Mouse (Mus musculus) liver, embryonic 12.5 days (tissue): ENCODE measurements at regions not wholly inside any gene's neighbourhood (a gene's known extent, or its start where the extent isn't known, plus 50 kb on each side); places are given as distances from the start of the nearest gene placed in this dataset.

Experiments used
- ATAC-seq: fragments of 200-750 bp; cut with Nextera tagmentation; 2 replicates; pipeline ENCODE4 v1.8.0; 2017; ENCODE audit warnings: moderate number of reproducible peaks, mild to moderate bottlenecking, moderate library complexity
- H3K27ac ChIP-seq: fragments of 300-500 bp; sonication (generic); 2 replicates; pipeline ENCODE4 v1.5.1; 2016; ENCODE audit warnings: mild to moderate bottlenecking
- H3K27me3 ChIP-seq: fragments of 300-500 bp; sonication (generic); replicated peaks from 2 replicates; pipeline ENCODE4 v1.6.1; 2016; ENCODE audit warnings: mild to moderate bottlenecking, moderate library complexity
- H3K36me3 ChIP-seq: fragments of 300-500 bp; sonication (generic); 2 replicates; pipeline ENCODE4 v1.6.1; 2016; ENCODE audit warnings: mild to moderate bottlenecking, moderate library complexity
- H3K4me1 ChIP-seq: fragments of 300-500 bp; sonication (generic); 2 replicates; pipeline ENCODE4 v1.6.1; 2016
- H3K4me2 ChIP-seq: fragments of 300-500 bp; sonication (generic); 2 replicates; pipeline ENCODE4 v1.6.1; 2016; ENCODE audit warnings: mild to moderate bottlenecking, moderate library complexity
- H3K4me3 ChIP-seq: fragments of 300-500 bp; sonication (generic); 2 replicates; pipeline ENCODE4 v1.5.1; 2016; ENCODE audit warnings: mild to moderate bottlenecking, moderate library complexity
- H3K9ac ChIP-seq: fragments of 300-500 bp; sonication (generic); 2 replicates; pipeline ENCODE4 v1.6.1; 2016; ENCODE audit warnings: mild to moderate bottlenecking, moderate library complexity
- H3K9me3 ChIP-seq: fragments of 300-500 bp; sonication (generic); replicated peaks from 2 replicates; pipeline ENCODE4 v1.6.1; 2016; ENCODE audit warnings: mild to moderate bottlenecking, moderate library complexity
- WGBS: fragments of 180-500 bp; shearing (Covaris S2); methylation state at CpG from one replicate; pipeline ENCODE4 v1.1.7; 2016; ENCODE audit not compliant: insufficient replicate concordance; 5-methylcytosine and 5-hydroxymethylcytosine counted together

DNA sequence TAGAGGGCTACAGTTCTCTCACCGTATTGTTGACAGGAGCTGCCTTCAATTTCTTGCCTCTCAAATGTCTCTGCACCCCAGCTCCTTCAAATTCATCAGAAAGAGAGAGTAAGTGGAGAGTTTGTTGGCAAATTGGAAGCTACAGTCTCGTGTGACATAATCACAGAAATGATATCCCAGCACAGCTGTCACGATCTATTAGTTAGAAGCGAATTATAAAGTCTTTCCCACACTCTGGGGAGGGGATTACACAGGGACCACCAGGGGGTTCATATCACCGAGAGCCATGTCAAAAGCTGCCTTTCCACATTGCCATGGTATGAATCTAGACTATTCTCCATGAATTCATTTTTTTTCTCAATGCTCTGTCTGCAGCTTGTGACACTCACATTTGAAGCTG, 260.3 kb upstream of the Gm9747 start:
- Histone ChIP-seq H3K4me3 (no peak overlapping the region), H3K36me3 (no peaks in the 10 kb centered on the region), H3K4me2 (no peak overlapping the region), H3K4me1 (no peaks in the 10 kb centered on the region), H3K27ac (no peak overlapping the region), H3K9me3 (no peaks in the 10 kb centered on the region), H3K27me3 (no peaks in the 10 kb centered on the region), H3K9ac (no peak overlapping the region)
- WGBS, result 56% methylated on average over 5 of the region's 5 CpGs
- no peak for ATAC-seq

DNA sequence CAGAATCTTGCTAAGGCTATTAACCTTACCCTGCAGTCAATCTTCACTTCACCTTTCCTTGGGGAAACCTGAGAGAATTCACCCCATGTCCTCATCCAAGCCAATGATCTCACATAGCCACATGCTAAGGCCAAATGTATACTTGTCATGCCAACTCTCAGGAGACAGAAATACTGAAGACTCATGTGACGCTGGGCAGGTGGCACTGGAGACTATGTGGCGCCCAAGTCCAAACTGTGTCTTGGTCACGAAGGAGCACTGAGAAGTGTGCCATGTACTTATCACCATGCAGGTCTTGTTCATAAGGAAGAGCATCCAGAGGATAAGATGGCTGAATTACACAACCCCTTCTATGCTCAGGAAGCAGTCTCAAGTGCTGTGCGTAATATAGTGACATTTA, 259.4 kb upstream of the Gm9747 start:
- no peak overlapping the region for H3K4me3 ChIP-seq
- no peak overlapping the region for H3K9ac ChIP-seq
- no peaks in the 10 kb centered on the region for H3K27me3 ChIP-seq
- H3K9me3 ChIP-seq, result no peaks in the 10 kb centered on the region
- no peak for ATAC-seq
- WGBS, result 63% methylated on average over 4 of the region's 4 CpGs
- H3K4me2 ChIP-seq, result no peak overlapping the region
- H3K27ac ChIP-seq, result no peak overlapping the region
- no peaks in the 10 kb centered on the region for H3K36me3 ChIP-seq
- H3K4me1 ChIP-seq, result no peaks in the 10 kb centered on the region

DNA sequence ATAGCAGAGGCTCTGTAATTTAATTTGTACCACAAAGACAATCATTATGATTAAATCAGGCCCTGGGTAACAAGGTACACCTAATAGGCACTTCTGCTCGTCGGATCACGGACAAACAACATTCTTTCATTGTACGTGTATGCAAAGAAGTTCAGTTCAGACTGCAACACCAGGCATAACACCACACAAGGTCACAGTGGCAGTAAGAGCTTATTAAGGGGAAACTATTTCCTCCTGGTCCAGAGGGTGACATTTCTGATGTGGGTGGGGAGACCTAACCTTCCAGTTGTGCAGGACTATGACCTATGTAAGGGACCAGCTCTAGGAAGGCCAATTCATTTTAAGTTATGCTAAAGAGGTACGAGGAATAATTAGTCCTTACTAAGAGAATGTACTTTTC, 225.0 kb upstream of the Gm9747 start:
- Histone ChIP-seq H3K9ac (no peak overlapping the region), H3K36me3 (no peaks in the 10 kb centered on the region), H3K4me3 (no peak overlapping the region), H3K4me1 (no peaks in the 10 kb centered on the region), H3K9me3 (no peaks in the 10 kb centered on the region), H3K27me3 (no peaks in the 10 kb centered on the region), H3K4me2 (no peak overlapping the region), H3K27ac (no peak overlapping the region)
- no peak for ATAC-seq
- WGBS, result 75% methylated on average over 5 of the region's 5 CpGs

- H3K4me1 ChIP-seq, result no peaks in the 10 kb centered on the region
- H3K9me3 ChIP-seq, result no peaks in the 10 kb centered on the region
- no peak overlapping the region for H3K27ac ChIP-seq
- H3K4me2 ChIP-seq, result no peak overlapping the region
- no peaks in the 10 kb centered on the region for H3K36me3 ChIP-seq
- WGBS, result 57% methylated on average over 4 of the region's 4 CpGs
- no peak overlapping the region for H3K4me3 ChIP-seq
- H3K27me3 ChIP-seq, result no peaks in the 10 kb centered on the region
- H3K9ac ChIP-seq, result no peak overlapping the region
- ATAC-seq, result no peak
These were observed 224.1 kb upstream of the Gm9747 start for GRCm38 (mm10) chr1:82008805-82009204.

DNA sequence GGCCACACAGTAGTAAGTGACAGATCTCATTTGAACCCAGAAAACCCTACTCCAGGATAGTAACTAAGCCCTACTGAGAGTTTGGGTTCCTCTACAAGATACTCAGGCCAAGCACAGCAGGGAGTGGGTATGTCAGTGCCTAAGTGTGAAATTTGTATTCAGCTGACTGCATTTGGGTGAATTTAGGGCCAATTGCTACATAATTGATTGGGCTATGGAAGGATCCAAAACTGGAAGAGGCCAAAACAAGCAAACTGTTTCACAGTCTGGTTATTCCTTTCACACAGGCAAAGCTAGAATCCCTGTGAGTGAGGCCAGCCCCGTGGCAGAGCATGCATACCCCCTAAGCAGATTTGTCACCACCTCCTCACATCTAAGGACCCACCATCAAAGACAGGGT, 221.9 kb upstream of the Gm9747 start:
- Histone ChIP-seq H3K4me1 (no peaks in the 10 kb centered on the region), H3K4me2 (no peak overlapping the region), H3K4me3 (no peak overlapping the region), H3K27me3 (no peaks in the 10 kb centered on the region), H3K9ac (no peak overlapping the region), H3K36me3 (no peaks in the 10 kb centered on the region), H3K9me3 (no peaks in the 10 kb centered on the region), H3K27ac (no peak overlapping the region)
- ATAC-seq, result no peak
- 25% methylated on average over 1 of the region's 1 CpGs for WGBS

DNA sequence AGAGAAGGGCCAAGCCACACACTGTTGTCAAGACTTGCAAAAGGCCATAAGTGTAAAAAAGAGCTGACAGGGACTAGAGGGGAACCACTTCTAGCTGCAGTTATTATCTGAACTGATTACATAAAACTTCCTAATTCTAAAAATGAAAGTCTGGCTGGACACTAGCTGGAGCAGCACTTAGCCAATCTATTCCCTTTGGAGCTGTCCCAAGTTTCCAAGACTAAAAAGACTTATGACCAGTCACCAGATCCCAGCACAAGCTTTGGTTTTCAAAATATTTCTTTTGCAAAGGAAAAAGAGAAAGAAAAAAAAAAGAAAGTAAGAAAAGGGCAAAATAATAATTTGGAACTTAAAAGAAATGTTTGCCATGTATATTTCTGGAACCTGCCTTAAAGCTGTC, 217.6 kb upstream of the Gm9747 start:
- ATAC-seq, result no peak
- Histone ChIP-seq H3K4me2 (no peak overlapping the region), H3K4me3 (no peak overlapping the region), H3K27ac (no peak overlapping the region), H3K9ac (no peak overlapping the region), H3K9me3 (no peaks in the 10 kb centered on the region), H3K27me3 (no peaks in the 10 kb centered on the region), H3K36me3 (no peaks in the 10 kb centered on the region), H3K4me1 (no peaks in the 10 kb centered on the region)

GRCm38 (mm10) chr1:82018701-82019404, 214.1 kb upstream of the Gm9747 start:
- no peak for ATAC-seq
- Histone ChIP-seq H3K4me3 (no peak overlapping the region), H3K9ac (no peak overlapping the region), H3K36me3 (no peaks in the 10 kb centered on the region), H3K4me2 (no peak overlapping the region), H3K9me3 (no peaks in the 10 kb centered on the region), H3K27me3 (no peaks in the 10 kb centered on the region), H3K27ac (no peak overlapping the region), H3K4me1 (no peaks in the 10 kb centered on the region)
- 63% methylated on average over 7 of the region's 7 CpGs for WGBS

GRCm38 (mm10) chr1:82027761-82028160, 205.2 kb upstream of the Gm9747 start:
- ATAC-seq, result no peak
- H3K4me2 ChIP-seq, result no peak overlapping the region
- no peaks in the 10 kb centered on the region for H3K4me1 ChIP-seq
- H3K36me3 ChIP-seq, result no peaks in the 10 kb centered on the region
- H3K27me3 ChIP-seq, result no peaks in the 10 kb centered on the region
- no peak overlapping the region for H3K4me3 ChIP-seq
- no peak overlapping the region for H3K9ac ChIP-seq
- H3K9me3 ChIP-seq, result no peaks in the 10 kb centered on the region
- no peak overlapping the region for H3K27ac ChIP-seq

DNA sequence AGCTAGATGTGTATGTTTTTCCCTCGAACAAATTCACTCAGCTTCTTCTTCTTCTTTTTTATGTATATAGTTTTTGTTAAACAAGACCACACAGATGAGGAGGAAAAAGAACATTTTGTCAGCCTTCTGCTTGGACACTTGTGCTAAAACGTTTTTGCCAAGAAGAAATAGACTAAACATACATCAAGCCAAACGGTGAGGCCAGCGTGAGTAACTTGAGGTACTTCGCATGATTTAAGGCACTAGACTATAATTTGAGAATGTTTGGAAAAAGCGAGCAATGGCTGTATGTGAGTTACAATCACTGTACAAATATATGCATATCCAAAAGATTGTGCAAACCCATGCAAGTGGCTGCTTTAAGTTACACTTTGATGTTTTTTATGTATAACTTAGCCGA, 201.8 kb upstream of the Gm9747 start:
- Histone ChIP-seq H3K4me3 (no peak overlapping the region), H3K4me2 (no peak overlapping the region), H3K36me3 (no peaks in the 10 kb centered on the region), H3K9ac (no peak overlapping the region), H3K9me3 (no peaks in the 10 kb centered on the region), H3K27me3 (no peaks in the 10 kb centered on the region), H3K27ac (no peak overlapping the region), H3K4me1 (no peaks in the 10 kb centered on the region)
- WGBS, result 69% methylated on average over 7 of the region's 7 CpGs
- ATAC-seq, result no peak

DNA sequence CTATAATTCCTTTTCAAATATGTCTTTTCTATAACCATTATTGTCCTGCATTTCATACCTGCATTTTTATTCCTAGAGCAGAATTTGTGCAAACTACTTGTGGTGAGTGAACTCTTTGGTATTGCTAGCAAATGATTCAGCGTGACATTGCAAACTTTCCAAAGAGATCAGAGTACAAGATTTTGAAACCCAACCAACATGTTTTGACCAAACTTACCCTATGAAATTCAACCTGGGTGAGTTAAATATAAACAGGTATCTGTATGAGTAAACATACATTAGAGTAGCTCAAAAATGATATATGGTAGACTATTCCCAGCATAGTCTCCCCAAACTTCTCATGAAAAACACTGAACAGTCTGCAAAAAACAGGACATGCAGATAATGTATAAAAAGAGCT, 200.5 kb upstream of the Gm9747 start:
- WGBS, result 67% methylated on average over 1 of the region's 1 CpGs
- Histone ChIP-seq H3K36me3 (no peaks in the 10 kb centered on the region), H3K27me3 (no peaks in the 10 kb centered on the region), H3K9ac (no peak overlapping the region), H3K4me1 (no peaks in the 10 kb centered on the region), H3K4me2 (no peak overlapping the region), H3K27ac (no peak overlapping the region), H3K4me3 (no peak overlapping the region), H3K9me3 (no peaks in the 10 kb centered on the region)
- no peak for ATAC-seq

DNA sequence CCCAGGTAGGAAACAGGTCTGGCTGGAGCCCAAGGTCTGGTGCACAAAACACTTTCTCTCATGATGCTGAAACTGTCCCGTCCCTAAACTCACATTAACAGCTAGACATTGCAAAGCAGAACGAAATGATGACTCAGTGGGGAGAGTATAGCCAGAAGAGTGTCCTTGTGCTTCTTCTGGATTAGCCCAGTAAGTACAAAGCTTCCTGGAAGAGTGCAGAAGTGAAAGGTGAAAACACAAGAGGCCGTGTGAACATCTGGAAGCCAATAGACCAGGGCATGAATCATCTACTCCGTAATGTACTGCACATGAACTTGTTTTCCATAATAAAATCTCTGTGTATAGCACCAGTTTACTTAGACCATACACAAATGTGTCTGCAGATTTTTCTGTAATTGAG, 194.7 kb upstream of the Gm9747 start:
- Histone ChIP-seq H3K9me3 (no peaks in the 10 kb centered on the region), H3K36me3 (no peaks in the 10 kb centered on the region), H3K9ac (no peak overlapping the region), H3K27me3 (no peaks in the 10 kb centered on the region), H3K4me2 (no peak overlapping the region), H3K4me1 (no peaks in the 10 kb centered on the region), H3K4me3 (no peak overlapping the region), H3K27ac (no peak overlapping the region)
- no peak for ATAC-seq
- WGBS, result 55% methylated on average over 4 of the region's 4 CpGs

DNA sequence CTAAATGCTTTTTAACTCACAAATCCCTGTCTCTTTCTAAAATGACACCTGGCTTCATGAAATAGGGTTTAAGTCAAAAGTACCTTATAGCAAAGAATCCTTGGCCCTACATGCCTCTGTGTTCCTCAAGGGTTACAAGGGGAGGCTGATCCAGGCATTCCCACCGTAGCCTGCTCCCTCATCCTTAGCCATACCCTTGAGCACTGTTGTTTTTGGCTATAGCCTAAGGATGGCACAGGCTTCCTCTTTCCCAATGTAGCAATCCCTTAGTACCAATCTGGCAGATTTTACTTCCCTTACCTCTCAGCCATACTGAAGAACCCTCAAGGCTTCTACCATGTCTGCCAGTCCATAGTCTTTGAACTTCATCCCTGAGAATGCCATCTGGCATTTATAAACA, 194.2 kb upstream of the Gm9747 start:
- Histone ChIP-seq H3K9ac (no peak overlapping the region), H3K4me3 (no peak overlapping the region), H3K4me2 (no peak overlapping the region), H3K27me3 (no peaks in the 10 kb centered on the region), H3K27ac (no peak overlapping the region), H3K36me3 (no peaks in the 10 kb centered on the region), H3K4me1 (no peaks in the 10 kb centered on the region), H3K9me3 (no peaks in the 10 kb centered on the region)
- 68% methylated on average over 1 of the region's 1 CpGs for WGBS
- ATAC-seq, result no peak

DNA sequence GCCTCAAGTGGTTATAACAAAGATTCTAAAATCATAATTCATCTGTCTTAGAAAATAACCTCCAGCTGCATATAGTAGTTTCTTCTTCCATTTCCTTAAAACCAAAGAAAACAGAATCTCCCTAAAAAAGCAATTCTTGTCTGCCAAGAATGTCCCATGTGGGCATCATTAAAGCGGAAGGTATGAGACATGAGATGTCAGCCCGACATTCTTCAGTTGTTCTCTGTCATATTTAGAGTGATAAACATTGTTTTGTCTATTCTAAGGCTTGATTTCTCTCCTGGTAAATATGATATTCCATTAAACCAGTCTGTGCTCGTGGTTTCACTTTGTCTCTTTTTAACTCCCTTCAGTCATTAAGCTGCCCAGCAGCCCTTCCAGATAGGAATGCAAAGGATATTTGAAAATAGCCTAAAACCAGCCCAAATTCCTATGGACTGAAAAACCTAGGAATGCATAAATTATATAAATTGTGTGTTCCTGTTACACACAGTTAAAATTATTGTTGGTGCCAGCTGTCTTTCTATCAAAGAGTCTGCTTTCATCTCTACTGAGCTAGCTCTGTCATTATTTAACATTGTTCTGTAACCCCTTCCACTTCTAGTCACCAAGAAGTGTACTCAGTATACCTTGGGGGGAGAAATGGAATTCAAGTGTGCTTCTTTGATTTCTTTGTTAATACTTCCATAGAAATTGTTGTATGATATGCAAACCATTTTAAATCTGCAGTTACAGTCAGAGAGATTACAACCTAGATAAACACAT, 191.4 kb upstream of the Gm9747 start:
- no peak overlapping the region for H3K4me2 ChIP-seq
- H3K27ac ChIP-seq, result no peak overlapping the region
- 60% methylated on average over 3 of the region's 3 CpGs for WGBS
- no peak for ATAC-seq
- no peak overlapping the region for H3K4me3 ChIP-seq
- no peak overlapping the region for H3K9ac ChIP-seq
- no peaks in the 10 kb centered on the region for H3K4me1 ChIP-seq
- H3K36me3 ChIP-seq, result no peaks in the 10 kb centered on the region
- H3K9me3 ChIP-seq, result no peaks in the 10 kb centered on the region
- no peaks in the 10 kb centered on the region for H3K27me3 ChIP-seq
